Mouse (Mus musculus): ENCODE results near the gene Akr1b8.
"Not testable (repeated sequence)": the region's sequence is repeated elsewhere in the genome, so short reads cannot be mapped to it uniquely, and the experiment has no call there.

Akr1b8 gene

DNA sequence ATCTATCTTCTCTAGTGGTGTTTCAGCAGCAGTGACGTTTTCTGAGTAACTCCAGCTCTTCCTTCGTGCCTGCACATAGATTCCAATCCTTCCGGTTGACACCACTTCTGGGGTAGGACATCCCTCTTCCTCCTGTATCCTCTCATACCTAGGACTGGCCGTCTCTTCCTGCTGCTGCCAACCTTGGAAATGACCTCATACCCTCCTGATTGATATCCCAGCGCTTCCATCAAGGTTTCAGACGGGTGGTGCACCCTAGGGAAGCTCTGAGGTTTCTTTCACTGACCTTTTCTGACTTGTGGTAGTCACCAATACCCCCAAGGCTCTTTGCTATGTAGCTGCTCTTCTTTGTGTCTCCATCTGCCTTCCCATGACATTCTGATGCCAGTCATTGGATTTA, 44.5 kb downstream of the Akr1b8 start:
- DNase-seq (ENCODE audit: extremely low read depth, low read depth, low spot score) = no peak

- no peak for DNase-seq (ENCODE audit: extremely low read depth, low read depth, low spot score)
Measured at GRCm38 (mm10) chr6:34399606-34400220, 45.8 kb downstream of the Akr1b8 start.

- no peak for DNase-seq (ENCODE audit: extremely low read depth, low read depth, low spot score)
Measured at GRCm38 (mm10) chr6:34400696-34401095, 46.8 kb downstream of the Akr1b8 start.

- DNase-seq (ENCODE audit: extremely low read depth, low read depth, low spot score) = no peak
Measured at GRCm38 (mm10) chr6:34406746-34407145, 52.8 kb downstream of the Akr1b8 start.

DNA sequence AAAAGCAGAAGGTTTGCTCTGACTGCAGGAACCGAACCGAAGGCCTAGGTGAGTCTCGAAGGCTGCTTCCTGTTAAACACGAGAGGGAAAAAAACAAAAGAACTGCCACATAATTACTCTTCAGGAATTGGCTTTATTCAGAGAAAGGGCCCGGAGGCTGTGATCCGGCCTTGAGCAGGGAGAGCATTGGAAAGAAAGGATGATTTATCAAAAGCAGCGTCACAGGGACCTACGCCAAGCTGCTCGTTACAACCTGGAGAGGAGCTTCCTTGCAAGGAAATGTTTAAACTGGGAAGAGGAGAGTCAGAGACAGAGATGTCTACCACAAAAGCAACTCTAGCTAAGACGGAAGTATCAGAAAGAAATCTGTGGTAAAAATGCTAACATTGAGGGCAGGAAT, 53.5 kb downstream of the Akr1b8 start:
- no peak for DNase-seq (ENCODE audit: extremely low read depth, low read depth, low spot score)

GRCm38 (mm10) chr6:34412023-34412422, 58.1 kb downstream of the Akr1b8 start, which contains the start of gene Akr1b7:
Gene Akr1b7 (plus strand): TSS chr6:34412334.
- DNase-seq (ENCODE audit: extremely low read depth, low read depth, low spot score) = no peak

GRCm38 (mm10) chr6:34412688-34413087, 58.8 kb downstream of the Akr1b8 start:
- DNase-seq (ENCODE audit: extremely low read depth, low read depth, low spot score) = no peak

- not testable (repeated sequence) for DNase-seq (ENCODE audit: extremely low read depth, low read depth, low spot score)
Measured at GRCm38 (mm10) chr6:34413386-34413785, 59.5 kb downstream of the Akr1b8 start.

DNA sequence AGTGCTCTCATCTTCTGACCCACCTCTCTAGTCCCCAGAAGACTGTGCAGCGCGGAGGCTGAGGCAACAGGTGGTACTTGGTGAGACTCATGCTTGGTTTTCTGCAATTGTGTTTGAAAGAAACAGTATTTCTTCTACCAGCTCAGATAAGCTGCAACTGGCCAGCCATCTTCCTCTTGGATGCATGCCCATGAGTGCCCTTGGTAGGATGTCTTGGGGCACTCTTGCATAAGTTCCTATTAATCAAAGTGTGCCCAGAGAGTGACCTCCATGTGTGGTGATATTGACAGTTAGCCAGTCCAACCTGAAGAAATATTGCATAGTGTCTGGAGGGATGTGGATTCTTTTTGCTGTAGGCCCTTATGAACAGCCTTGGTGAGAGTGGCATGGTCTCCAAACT, 62.6 kb downstream of the Akr1b8 start:
- no peak for DNase-seq (ENCODE audit: extremely low read depth, low read depth, low spot score)
